ENCODE assay signal across 1 mouse cellular context in genomic region chr4:152007481-152008147, GRCm38 (mm10).
TF ChIP-seq lines count a peak whose summit lies in the region.

No protein-coding gene starts in this region.

TF ChIP-seq in CH12.LX, 34 proteins besides CTCF, POLR2A, EP300 and RAD21 (continued from another document):
- TF ChIP-seq ZKSCAN1 (IDR thresholded peaks at IDR 0.05; ENCODE audit: borderline replicate concordance, low read depth, low read length) (no peak), ELF1 (IDR thresholded peaks at IDR 0.05; ENCODE audit: low read depth, low read length) (no peak), TBP (conservative IDR thresholded peaks at IDR 0.05; ENCODE audit: low read depth, low read length) (no peak), USF2 (conservative IDR thresholded peaks at IDR 0.05; ENCODE audit: low read depth, low read length) (no peak)
